Mouse (Mus musculus) cortical plate, adult 2 months (tissue): ENCODE data around the gene Sult6b1.

ENCODE experiments used
- CTCF ChIP-seq: fragments of 200-500 bp; IDR thresholded peaks from 2 replicates; pipeline ENCODE4 v1.5.1; 2011; ENCODE audit warnings: mild to moderate bottlenecking, control low read depth, low read length; ENCODE audit not compliant: insufficient read depth; ENCODE audit errors: extremely low read depth
- POLR2A ChIP-seq: fragments of 200-500 bp; IDR thresholded peaks from 2 replicates; pipeline ENCODE4 v1.6.1; 2011; ENCODE audit warnings: mild to moderate bottlenecking, low read length, control low read depth; ENCODE audit not compliant: insufficient read depth; ENCODE audit errors: extremely low read depth

DNA sequence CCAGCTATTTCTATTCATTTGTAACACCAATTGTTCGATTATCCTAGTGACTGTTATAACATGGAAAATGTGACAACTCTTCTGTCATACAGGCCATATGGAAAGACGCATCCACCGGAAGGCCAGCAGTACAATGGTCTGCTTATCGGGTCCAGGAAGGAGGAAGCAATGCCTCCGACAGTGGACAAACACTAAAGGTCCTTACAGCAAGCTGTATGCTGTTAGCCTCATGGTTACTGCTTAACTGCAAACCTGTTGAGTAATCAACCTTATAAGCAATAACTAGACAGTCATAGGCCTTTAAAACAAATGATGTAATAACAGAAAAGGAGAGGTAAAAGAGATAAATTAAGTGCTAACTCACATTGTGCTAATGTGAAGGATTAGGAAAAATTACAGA lies 44.4 kb upstream of the Sult6b1 start:
- TF ChIP-seq CTCF (no peak), POLR2A (no peak)
